ENCODE assay signal across 30 mouse cellular contexts in genomic region chr9:30552721-30553120, GRCm38 (mm10).
A peak's percentile ranks its signal among the peaks of the same experiment; 100 is the strongest.
DNase-seq lines count a peak whose midpoint lies in the region; ATAC-seq lines count a peak whose summit lies in the region.
"Had no signal": no experiment of that assay in that cellular context is flagged by ENCODE, and none has a peak within 500 bp of the region (broad histone marks: within the 10 kb centered on the region; RNA-seq: fewer than 3 reads in every experiment).

No protein-coding gene starts in this region.

- 0 out of 2 replicates have a peak, but pooled peaks cover 5% of the 10 kb centered on the region for H3K9me3 ChIP-seq in heart, embryonic 12.5 days (replicated peaks)
- no peaks in the 10 kb centered on the region for H3K9me3 ChIP-seq in midbrain, embryonic 13.5 days
- H3K9me3 ChIP-seq: embryonic facial prominence, embryonic 15.5 days; forebrain, embryonic 12.5 days; G1E; hindbrain, embryonic 13.5 days; limb, embryonic 12.5 days; liver, embryonic 15.5 days; lung, embryonic 15.5 days; midbrain, embryonic 12.5 days; neural tube, embryonic 13.5 days had no signal

- no peaks in the 10 kb centered on the region for H3K27me3 ChIP-seq in heart, embryonic 12.5 days (replicated peaks)
- no peaks in the 10 kb centered on the region for H3K27me3 ChIP-seq in midbrain, embryonic 13.5 days
- H3K27me3 ChIP-seq: embryonic facial prominence, embryonic 15.5 days; forebrain, embryonic 12.5 days; hindbrain, embryonic 13.5 days; limb, embryonic 12.5 days; liver, embryonic 15.5 days; lung, embryonic 15.5 days; megakaryocyte, embryonic 14.5 days; midbrain, embryonic 12.5 days; neural tube, embryonic 13.5 days had no signal

- peak; percentile 58 to 74 for DNase-seq in heart, adult 18-20 months
- peak; percentile 69 for DNase-seq in gastrocnemius, adult 18-20 months (ENCODE audit: low spot score)
- peak; percentile 49 for DNase-seq in gastrocnemius, postnatal 14 days
- peak; percentile 46 for DNase-seq in heart, postnatal 25 days (ENCODE audit: low spot score)
- no peak for DNase-seq in left cerebral cortex, postnatal 14 days (ENCODE audit: low spot score in 2 of 2)
- DNase-seq: adrenal gland, adult 8-10 months; cerebellum, adult 8-10 months; cerebellum, postnatal 25 days; forebrain, postnatal 0 days; kidney, adult 8-10 months; kidney, postnatal 4 days; right cerebral cortex, postnatal 25 days; spleen, adult 18-20 months; thymus, postnatal 14 days had no signal

- no peaks in the 10 kb centered on the region for H3K36me3 ChIP-seq in heart, embryonic 12.5 days
- no peaks in the 10 kb centered on the region for H3K36me3 ChIP-seq in midbrain, embryonic 13.5 days
- H3K36me3 ChIP-seq: embryonic facial prominence, embryonic 10.5 days; embryonic facial prominence, embryonic 15.5 days; forebrain, embryonic 12.5 days; G1E; hindbrain, embryonic 13.5 days; limb, embryonic 12.5 days; liver, embryonic 15.5 days; lung, embryonic 15.5 days; midbrain, embryonic 12.5 days; neural tube, embryonic 13.5 days had no signal

- WGBS in heart, embryonic 12.5 days = 91% methylated on average over 8 of the region's 8 CpGs
- WGBS in midbrain, embryonic 13.5 days = 94% methylated on average over 8 of the region's 8 CpGs

- H3K4me2 ChIP-seq in heart, embryonic 12.5 days = no peak overlapping the region
- no peak overlapping the region for H3K4me2 ChIP-seq in midbrain, embryonic 13.5 days (replicated peaks)
- H3K4me2 ChIP-seq: embryonic facial prominence, embryonic 15.5 days; forebrain, embryonic 12.5 days; hindbrain, embryonic 13.5 days; limb, embryonic 12.5 days; liver, embryonic 15.5 days; lung, embryonic 15.5 days; midbrain, embryonic 12.5 days; neural tube, embryonic 13.5 days had no signal

- intact Hi-C loops in gastrocnemius, postnatal 14 days (cut with DNase I; ENCODE audit: low total_unique reads) = no loop called here
- intact Hi-C loops in heart, postnatal 25 days (cut with DNase I) = no loop called here
- intact Hi-C loops in left cerebral cortex, postnatal 14 days (cut with DNase I) = no loop called here

- ATAC-seq in heart, embryonic 12.5 days (ENCODE audit: insufficient number of reproducible peaks, low FRiP score) = no peak
- ATAC-seq in midbrain, embryonic 13.5 days = no peak
- ATAC-seq in cerebellum, adult (ENCODE audit: insufficient number of reproducible peaks, low FRiP score, low TSS enrichment) = no peak
- ATAC-seq: forebrain, postnatal 0 days; intestine, embryonic 16.5 days had no signal

- no peak overlapping the region for H3K27ac ChIP-seq in heart, embryonic 12.5 days (ENCODE audit: poor library complexity, severe bottlenecking)
- no peak overlapping the region for H3K27ac ChIP-seq in midbrain, embryonic 13.5 days
- H3K27ac ChIP-seq: embryonic facial prominence, embryonic 10.5 days; embryonic facial prominence, embryonic 15.5 days; forebrain, embryonic 12.5 days; hindbrain, embryonic 13.5 days; kidney, postnatal 0 days; limb, embryonic 12.5 days; liver, embryonic 15.5 days; lung, embryonic 15.5 days; midbrain, embryonic 12.5 days; neural tube, embryonic 13.5 days had no signal

- H3K4me3 ChIP-seq in heart, embryonic 12.5 days = no peak overlapping the region
- H3K4me3 ChIP-seq in midbrain, embryonic 13.5 days (replicated peaks) = no peak overlapping the region
- H3K4me3 ChIP-seq: embryonic facial prominence, embryonic 10.5 days; embryonic facial prominence, embryonic 15.5 days; forebrain, embryonic 12.5 days; hindbrain, embryonic 13.5 days; limb, embryonic 12.5 days; liver, embryonic 15.5 days; lung, embryonic 15.5 days; megakaryocyte, embryonic 14.5 days; midbrain, embryonic 12.5 days; neural tube, embryonic 13.5 days had no signal

- no peak overlapping the region for H3K9ac ChIP-seq in heart, embryonic 12.5 days
- no peak overlapping the region for H3K9ac ChIP-seq in midbrain, embryonic 13.5 days (replicated peaks)
- H3K9ac ChIP-seq: embryonic facial prominence, embryonic 15.5 days; forebrain, embryonic 12.5 days; forebrain, postnatal 0 days; hindbrain, embryonic 13.5 days; limb, embryonic 12.5 days; liver, embryonic 15.5 days; lung, embryonic 15.5 days; midbrain, embryonic 12.5 days; neural tube, embryonic 13.5 days had no signal

- no peaks in the 10 kb centered on the region for H3K4me1 ChIP-seq in heart, embryonic 12.5 days (replicated peaks)
- no peaks in the 10 kb centered on the region for H3K4me1 ChIP-seq in midbrain, embryonic 13.5 days (replicated peaks)
- H3K4me1 ChIP-seq: embryonic facial prominence, embryonic 10.5 days; embryonic facial prominence, embryonic 15.5 days; forebrain, embryonic 12.5 days; hindbrain, embryonic 13.5 days; liver, embryonic 15.5 days; lung, embryonic 15.5 days; megakaryocyte, embryonic 14.5 days; midbrain, embryonic 12.5 days; neural tube, embryonic 13.5 days had no signal

Comparison
In these comparisons a context has a peak if more than half of its experiments do, and no peak if none do; other contexts are left out.
1. DNase-seq: peak in heart, adult 18-20 months (2 of 2), gastrocnemius, adult 18-20 months (single experiment), gastrocnemius, postnatal 14 days (single experiment) and heart, postnatal 25 days (single experiment); none in left cerebral cortex, postnatal 14 days (0 of 2).